Mouse (Mus musculus): ENCODE measurements around the gene Syngr2. TPM values are rescaled to one million over a fixed set of nuclear protein-coding genes. Genes with fewer than 3 reads are reported as not detected.

Syngr2 gene
- polyA plus RNA-seq, 1 experiment from 2014 or later = 12.3 TPM

- Histone ChIP-seq H3K4me2 (replicated peaks) (no peak overlapping the region), H3K36me3 (no peaks in the 10 kb centered on the region), H3K27ac (replicated peaks) (no peak overlapping the region), H3K4me1 (peaks cover 28% of the 10 kb centered on the region), H3K27me3 (no peaks in the 10 kb centered on the region), H3K4me3 (no peak overlapping the region), H3K9me3 (no peaks in the 10 kb centered on the region), H3K9ac (replicated peaks) (no peak overlapping the region)
- ATAC-seq (replicated peaks) = no peak
- 63% methylated on average over 5 of the region's 5 CpGs for WGBS
These were observed 37.2 kb downstream of the Syngr2 start for GRCm38 (mm10) chr11:117846640-117847039.

- Histone ChIP-seq H3K27me3 (no peaks in the 10 kb centered on the region), H3K9me3 (no peaks in the 10 kb centered on the region), H3K4me1 (peaks cover 28% of the 10 kb centered on the region), H3K4me3 (peak overlapping the region; percentile 72), H3K36me3 (peaks cover under 1% of the 10 kb centered on the region; the same call in 1 of the 2 replicates), H3K9ac (replicated peaks) (peak overlapping the region; percentile 91), H3K4me2 (replicated peaks) (peak overlapping the region; percentile 82), H3K27ac (replicated peaks) (peak overlapping the region; percentile 99)
- WGBS = 79% methylated on average over 7 of the region's 7 CpGs
- no peak for ATAC-seq (replicated peaks)
These were observed 38.2 kb downstream of the Syngr2 start for GRCm38 (mm10) chr11:117847593-117848215.

- H3K27ac ChIP-seq (replicated peaks) = peak overlapping the region; percentile 99
- H3K9me3 ChIP-seq = no peaks in the 10 kb centered on the region
- peaks cover 5% of the 10 kb centered on the region; the same call in 1 of the 2 replicates for H3K36me3 ChIP-seq
- H3K4me3 ChIP-seq = peak overlapping the region; percentile 72
- peak overlapping the region; percentile 82 for H3K4me2 ChIP-seq (replicated peaks)
- no peaks in the 10 kb centered on the region for H3K27me3 ChIP-seq
- peak; percentile 87 for ATAC-seq (replicated peaks)
- H3K4me1 ChIP-seq = peaks cover 28% of the 10 kb centered on the region
- H3K9ac ChIP-seq (replicated peaks) = peak overlapping the region; percentile 91
- WGBS = 8% methylated on average over 19 of the region's 19 CpGs
These were observed 39.0 kb downstream of the Syngr2 start for GRCm38 (mm10) chr11:117848271-117848984.

GRCm38 (mm10) chr11:117848985-117849671 lies 39.7 kb downstream of the Syngr2 start, which contains the start of gene Birc5:
Gene Birc5 (plus strand): TSS chr11:117849251.
- Histone ChIP-seq H3K4me2 (replicated peaks) (peak within 1 kb of the TSS; percentile 82), H3K9ac (replicated peaks) (peak within 1 kb of the TSS; percentile 91), H3K4me3 (peak within 1 kb of the TSS; percentile 72), H3K4me1 (peaks cover 28% of the 10 kb centered on the region), H3K27me3 (no peaks in the 10 kb centered on the region), H3K9me3 (no peaks in the 10 kb centered on the region), H3K27ac (replicated peaks) (peak within 1 kb of the TSS; percentile 99), H3K36me3 (peaks cover 5% of the 10 kb centered on the region; the same call in 1 of the 2 replicates)
- peak; percentile 95 for ATAC-seq (replicated peaks)
- WGBS = under 1% methylated on average over 51 of the region's 51 CpGs

GRCm38 (mm10) chr11:117852875-117853274 lies 43.4 kb downstream of the Syngr2 start:
- H3K4me2 ChIP-seq (replicated peaks) = no peak overlapping the region
- no peak for ATAC-seq (replicated peaks)
- H3K9ac ChIP-seq (replicated peaks) = no peak overlapping the region
- 95% methylated on average over 3 of the region's 3 CpGs for WGBS
- peaks cover 22% of the 10 kb centered on the region; the same call in 1 of the 2 replicates for H3K36me3 ChIP-seq
- H3K27ac ChIP-seq (replicated peaks) = no peak overlapping the region
- no peaks in the 10 kb centered on the region for H3K27me3 ChIP-seq
- H3K9me3 ChIP-seq = no peaks in the 10 kb centered on the region
- H3K4me3 ChIP-seq = no peak overlapping the region
- H3K4me1 ChIP-seq = peaks cover 24% of the 10 kb centered on the region

- no peak for ATAC-seq (replicated peaks)
- no peak overlapping the region for H3K9ac ChIP-seq (replicated peaks)
- no peak overlapping the region for H3K27ac ChIP-seq (replicated peaks)
- H3K4me1 ChIP-seq = peaks cover 16% of the 10 kb centered on the region
- no peaks in the 10 kb centered on the region for H3K9me3 ChIP-seq
- H3K4me2 ChIP-seq (replicated peaks) = no peak overlapping the region
- no peak overlapping the region for H3K4me3 ChIP-seq
- H3K36me3 ChIP-seq = peaks cover 22% of the 10 kb centered on the region; the same call in 1 of the 2 replicates
- WGBS = 93% methylated on average over 9 of the region's 9 CpGs
- H3K27me3 ChIP-seq = 0 out of 2 replicates have a peak, but pooled peaks cover under 1% of the 10 kb centered on the region
These were observed 44.8 kb downstream of the Syngr2 start for GRCm38 (mm10) chr11:117854241-117854640.

GRCm38 (mm10) chr11:117855360-117855759 lies 45.9 kb downstream of the Syngr2 start:
- WGBS = 95% methylated on average over 5 of the region's 5 CpGs
- H3K4me2 ChIP-seq (replicated peaks) = no peak overlapping the region
- ATAC-seq (replicated peaks) = no peak
- peaks cover 10% of the 10 kb centered on the region; the same call in 1 of the 2 replicates for H3K27me3 ChIP-seq
- H3K27ac ChIP-seq (replicated peaks) = no peak overlapping the region
- H3K9me3 ChIP-seq = no peaks in the 10 kb centered on the region
- no peak overlapping the region for H3K9ac ChIP-seq (replicated peaks)
- peaks cover 5% of the 10 kb centered on the region for H3K4me1 ChIP-seq
- no peak overlapping the region for H3K4me3 ChIP-seq
- H3K36me3 ChIP-seq = peaks cover 22% of the 10 kb centered on the region; the same call in 1 of the 2 replicates

- ATAC-seq (replicated peaks) = no peak
- 76% methylated on average over 1 of the region's 1 CpGs for WGBS
These were observed 46.5 kb downstream of the Syngr2 start for GRCm38 (mm10) chr11:117855975-117856374.

GRCm38 (mm10) chr11:117857462-117857861 lies 48.0 kb downstream of the Syngr2 start:
- Histone ChIP-seq H3K4me1 (no peaks in the 10 kb centered on the region), H3K36me3 (peaks cover 22% of the 10 kb centered on the region; the same call in 1 of the 2 replicates), H3K27me3 (peaks cover 22% of the 10 kb centered on the region; the same call in 1 of the 2 replicates), H3K4me3 (no peak overlapping the region), H3K9ac (replicated peaks) (no peak overlapping the region), H3K9me3 (no peaks in the 10 kb centered on the region), H3K27ac (replicated peaks) (no peak overlapping the region), H3K4me2 (replicated peaks) (no peak overlapping the region)
- ATAC-seq (replicated peaks) = no peak
- WGBS = 94% methylated on average over 10 of the region's 10 CpGs

More at GRCm38 (mm10) chr11:117855975-117856374, 46.5 kb downstream of the Syngr2 start:
- Histone ChIP-seq H3K4me1 (0 out of 2 replicates have a peak, but pooled peaks cover 2% of the 10 kb centered on the region), H3K9ac (replicated peaks) (no peak overlapping the region), H3K36me3 (peaks cover 22% of the 10 kb centered on the region; the same call in 1 of the 2 replicates), H3K9me3 (no peaks in the 10 kb centered on the region), H3K27ac (replicated peaks) (no peak overlapping the region), H3K27me3 (peaks cover 16% of the 10 kb centered on the region; the same call in 1 of the 2 replicates), H3K4me2 (replicated peaks) (no peak overlapping the region), H3K4me3 (no peak overlapping the region)

GRCm38 (mm10) chr11:117858392-117858791 lies 48.9 kb downstream of the Syngr2 start:
- Histone ChIP-seq H3K27ac (replicated peaks) (no peak overlapping the region), H3K4me2 (replicated peaks) (no peak overlapping the region), H3K27me3 (peaks cover 24% of the 10 kb centered on the region; the same call in 1 of the 2 replicates), H3K36me3 (peaks cover 17% of the 10 kb centered on the region; the same call in 1 of the 2 replicates), H3K4me3 (no peak overlapping the region), H3K9ac (replicated peaks) (no peak overlapping the region), H3K9me3 (no peaks in the 10 kb centered on the region), H3K4me1 (no peaks in the 10 kb centered on the region)
- 57% methylated on average over 3 of the region's 3 CpGs for WGBS
- no peak for ATAC-seq (replicated peaks)

GRCm38 (mm10) chr11:117860601-117861000 lies 51.1 kb downstream of the Syngr2 start, which contains the start of gene Tmem235:
Gene Tmem235 (plus strand): TSS chr11:117860752.
- Histone ChIP-seq H3K9ac (replicated peaks) (no peak within 1 kb of the TSS), H3K27ac (replicated peaks) (no peak within 1 kb of the TSS), H3K27me3 (peaks cover 25% of the 10 kb centered on the region; the same call in 1 of the 2 replicates), H3K4me1 (no peaks in the 10 kb centered on the region), H3K9me3 (no peaks in the 10 kb centered on the region), H3K4me3 (no peak within 1 kb of the TSS), H3K36me3 (peaks cover 12% of the 10 kb centered on the region; the same call in 1 of the 2 replicates), H3K4me2 (replicated peaks) (no peak within 1 kb of the TSS)
- 5% methylated on average over 23 of the region's 23 CpGs for WGBS
- ATAC-seq (replicated peaks) = no peak
